Mouse (Mus musculus) C2C12 (cell line): ENCODE data around the gene C1qtnf2.

Source experiments
- CTCF ChIP-seq: IDR thresholded peaks from one replicate; pipeline ENCODE4 v1.5.1; 2011; ENCODE audit not compliant: control insufficient read depth, insufficient read depth, insufficient read length
- MAX ChIP-seq: IDR thresholded peaks from one replicate; pipeline ENCODE4 v1.6.1; 2011; ENCODE audit warnings: mild to moderate bottlenecking, control low read depth

- no peak for TF ChIP-seq MAX
- TF ChIP-seq CTCF, result no peak
Observed at GRCm38 (mm10) chr11:43528078-43528682, 54.1 kb downstream of the C1qtnf2 start.
